Mouse (Mus musculus) forebrain, embryonic 14.5 days (tissue): ENCODE measurements around the gene Olfr657. TPM values are rescaled to one million over a fixed set of nuclear protein-coding genes. Genes with fewer than 3 reads are reported as not detected.

Experiments
- ATAC-seq: fragments of 200-750 bp; cut with Nextera tagmentation; 2 replicates; pipeline ENCODE4 v1.8.0; 2017; ENCODE audit warnings: mild to moderate bottlenecking, moderate library complexity
- DNase-seq: peaks from one replicate; pipeline ENCODE4 v3.0.0-alpha.2; 2015; ENCODE audit warnings: low spot score
- H3K27ac ChIP-seq: fragments of 300-500 bp; sonication (generic); 2 replicates; pipeline ENCODE4 v1.5.1; 2014; ENCODE audit warnings: low read depth, mild to moderate bottlenecking, control low read depth, low read length, moderate library complexity
- H3K27me3 ChIP-seq: fragments of 300-500 bp; sonication (generic); replicated peaks from 2 replicates; pipeline ENCODE4 v1.6.1; 2014; ENCODE audit warnings: low read length, control low read depth, mixed read lengths; ENCODE audit not compliant: control insufficient read depth, insufficient read depth
- H3K36me3 ChIP-seq: fragments of 300-500 bp; sonication (generic); 2 replicates; pipeline ENCODE4 v1.6.1; 2014; ENCODE audit warnings: low read length, control low read depth; ENCODE audit not compliant: control insufficient read depth, insufficient read depth
- H3K4me1 ChIP-seq: fragments of 300-500 bp; sonication (generic); 2 replicates; pipeline ENCODE4 v1.6.1; 2014; ENCODE audit warnings: antibody characterized with exemption, low read length, control low read depth; ENCODE audit not compliant: control insufficient read depth, insufficient read depth
- H3K4me2 ChIP-seq: fragments of 300-500 bp; sonication (generic); 2 replicates; pipeline ENCODE4 v1.6.1; 2014; ENCODE audit warnings: mild to moderate bottlenecking, control low read depth, low read length
- H3K4me3 ChIP-seq: fragments of 300-500 bp; sonication (generic); 2 replicates; pipeline ENCODE4 v1.5.1; 2014; ENCODE audit warnings: low read depth, low read length, control low read depth
- H3K9ac ChIP-seq: fragments of 300-500 bp; sonication (generic); 2 replicates; pipeline ENCODE4 v1.6.1; 2014; ENCODE audit warnings: mild to moderate bottlenecking, low read length, control low read depth, moderate library complexity
- H3K9me3 ChIP-seq: fragments of 300-500 bp; sonication (generic); replicated peaks from 2 replicates; pipeline ENCODE4 v1.6.1; 2016; ENCODE audit warnings: low read length, control low read depth, mixed read lengths; ENCODE audit not compliant: control insufficient read depth
- WGBS: fragments of 180-500 bp; shearing (Covaris S2); extraction: QIAGEN DNeasy Blood & Tissue Kit; methylation state at CpG from one replicate; pipeline ENCODE4 v1.1.7; 2014; 5-methylcytosine and 5-hydroxymethylcytosine counted together
- polyA plus RNA-seq: library from polyadenylated mRNA; unstranded; fragments of >200 nt; fragmentation: Nextera tagmentation; extraction: Ambion mirVana; gene quantifications from 2 replicates; pipeline ENCODE4 v1.2.1, GENCODE M21; 2014

Olfr657 gene
- polyA plus RNA-seq = not detected in 2 replicates

GRCm38 (mm10) chr7:104624494-104624893, at the start of gene Olfr657:
TSS of gene Olfr657 (plus strand) at chr7:104624794.
- no peak within 1 kb of the TSS for H3K4me3 ChIP-seq
- H3K27ac ChIP-seq = no peak within 1 kb of the TSS
- no peaks in the 10 kb centered on the region for H3K36me3 ChIP-seq
- H3K4me2 ChIP-seq = no peak within 1 kb of the TSS
- no peak for DNase-seq
- no peak for ATAC-seq
- no peaks in the 10 kb centered on the region for H3K4me1 ChIP-seq
- H3K9ac ChIP-seq = no peak within 1 kb of the TSS
- 0 out of 2 replicates have a peak, but pooled peaks cover 3% of the 10 kb centered on the region for H3K9me3 ChIP-seq
- H3K27me3 ChIP-seq = no peaks in the 10 kb centered on the region

GRCm38 (mm10) chr7:104577014-104577413, 47.6 kb upstream of the Olfr657 start, which contains the start of gene Olfr653:
TSS of gene Olfr653 (plus strand) at chr7:104577314.
- H3K4me2 ChIP-seq = no peak within 1 kb of the TSS
- H3K9ac ChIP-seq = no peak within 1 kb of the TSS
- H3K4me3 ChIP-seq = no peak within 1 kb of the TSS
- ATAC-seq (no peak), DNase-seq (no peak)
- no peaks in the 10 kb centered on the region for H3K36me3 ChIP-seq
- WGBS = 78% methylated on average over 2 of the region's 2 CpGs
- H3K9me3 ChIP-seq = no peaks in the 10 kb centered on the region
- H3K27ac ChIP-seq = no peak within 1 kb of the TSS
- H3K27me3 ChIP-seq = no peaks in the 10 kb centered on the region
- H3K4me1 ChIP-seq = no peaks in the 10 kb centered on the region

GRCm38 (mm10) chr7:104580846-104581245, 43.7 kb upstream of the Olfr657 start:
- no peak overlapping the region for H3K27ac ChIP-seq
- no peak overlapping the region for H3K9ac ChIP-seq
- no peak overlapping the region for H3K4me2 ChIP-seq
- ATAC-seq (no peak), DNase-seq (no peak)
- H3K4me3 ChIP-seq = no peak overlapping the region
- no peaks in the 10 kb centered on the region for H3K9me3 ChIP-seq
- 94% methylated on average over 4 of the region's 4 CpGs for WGBS
- no peaks in the 10 kb centered on the region for H3K27me3 ChIP-seq
- no peaks in the 10 kb centered on the region for H3K36me3 ChIP-seq
- H3K4me1 ChIP-seq = no peaks in the 10 kb centered on the region

- DNase-seq (no peak), ATAC-seq (no peak)
- Histone ChIP-seq H3K4me3 (no peak overlapping the region), H3K4me2 (no peak overlapping the region), H3K27me3 (no peaks in the 10 kb centered on the region), H3K36me3 (no peaks in the 10 kb centered on the region), H3K9me3 (no peaks in the 10 kb centered on the region), H3K27ac (no peak overlapping the region), H3K9ac (no peak overlapping the region), H3K4me1 (no peaks in the 10 kb centered on the region)
- WGBS = 91% methylated on average over 4 of the region's 4 CpGs
Measured at GRCm38 (mm10) chr7:104581429-104581828, 43.2 kb upstream of the Olfr657 start.

- ATAC-seq = no peak
- no peaks in the 10 kb centered on the region for H3K4me1 ChIP-seq
Measured at GRCm38 (mm10) chr7:104586725-104587124, 37.9 kb upstream of the Olfr657 start, which contains the start of gene Olfr654. TSS of gene Olfr654 (plus strand) at chr7:104587025.

GRCm38 (mm10) chr7:104588274-104588673, 36.3 kb upstream of the Olfr657 start:
- ATAC-seq (no peak), DNase-seq (no peak)
- Histone ChIP-seq H3K4me3 (no peak overlapping the region), H3K27ac (no peak overlapping the region), H3K9ac (no peak overlapping the region), H3K36me3 (no peaks in the 10 kb centered on the region), H3K9me3 (no peaks in the 10 kb centered on the region), H3K27me3 (no peaks in the 10 kb centered on the region), H3K4me1 (no peaks in the 10 kb centered on the region), H3K4me2 (no peak overlapping the region)
- WGBS = 84% methylated on average over 5 of the region's 5 CpGs

More at GRCm38 (mm10) chr7:104586725-104587124, 37.9 kb upstream of the Olfr657 start, which contains the start of gene Olfr654:
- no peaks in the 10 kb centered on the region for H3K36me3 ChIP-seq
- H3K27me3 ChIP-seq = no peaks in the 10 kb centered on the region
- 93% methylated on average over 4 of the region's 4 CpGs for WGBS
- no peaks in the 10 kb centered on the region for H3K9me3 ChIP-seq
- DNase-seq = no peak
- no peak within 1 kb of the TSS for H3K4me3 ChIP-seq
- no peak within 1 kb of the TSS for H3K27ac ChIP-seq
- no peak within 1 kb of the TSS for H3K4me2 ChIP-seq
- H3K9ac ChIP-seq = no peak within 1 kb of the TSS

GRCm38 (mm10) chr7:104601679-104602078, 22.9 kb upstream of the Olfr657 start, which contains the start of gene Olfr655:
TSS of gene Olfr655 (minus strand) at chr7:104601779.
- WGBS = 80% methylated on average over 2 of the region's 2 CpGs

GRCm38 (mm10) chr7:104603173-104603572, 21.4 kb upstream of the Olfr657 start:
- no peaks in the 10 kb centered on the region for H3K36me3 ChIP-seq
- H3K4me3 ChIP-seq = no peak overlapping the region
- ATAC-seq = no peak
- WGBS = 5% methylated on average over 3 of the region's 3 CpGs
- H3K27me3 ChIP-seq = no peaks in the 10 kb centered on the region
- no peaks in the 10 kb centered on the region for H3K9me3 ChIP-seq
- DNase-seq = peak; percentile 14
- no peaks in the 10 kb centered on the region for H3K4me1 ChIP-seq
- no peak overlapping the region for H3K4me2 ChIP-seq
- no peak overlapping the region for H3K27ac ChIP-seq
- no peak overlapping the region for H3K9ac ChIP-seq

More at GRCm38 (mm10) chr7:104601679-104602078, 22.9 kb upstream of the Olfr657 start, which contains the start of gene Olfr655:
- Histone ChIP-seq H3K4me3 (no peak within 1 kb of the TSS), H3K27me3 (no peaks in the 10 kb centered on the region), H3K4me2 (no peak within 1 kb of the TSS), H3K4me1 (no peaks in the 10 kb centered on the region), H3K9ac (no peak within 1 kb of the TSS), H3K36me3 (no peaks in the 10 kb centered on the region), H3K9me3 (no peaks in the 10 kb centered on the region), H3K27ac (no peak within 1 kb of the TSS)
- ATAC-seq (no peak), DNase-seq (no peak)

- H3K36me3 ChIP-seq = no peaks in the 10 kb centered on the region
- DNase-seq (no peak), ATAC-seq (no peak)
- no peak overlapping the region for H3K9ac ChIP-seq
- H3K4me2 ChIP-seq = no peak overlapping the region
- H3K27me3 ChIP-seq = no peaks in the 10 kb centered on the region
- no peak overlapping the region for H3K4me3 ChIP-seq
- no peaks in the 10 kb centered on the region for H3K9me3 ChIP-seq
- H3K27ac ChIP-seq = no peak overlapping the region
- H3K4me1 ChIP-seq = no peaks in the 10 kb centered on the region
Measured at GRCm38 (mm10) chr7:104604727-104605126, 19.9 kb upstream of the Olfr657 start.
